Mouse (Mus musculus) thymus, adult 2 months (tissue): ENCODE results near the gene Jpt2.

Source experiments
- CTCF ChIP-seq: fragments of 200-500 bp; IDR thresholded peaks from 2 replicates; pipeline ENCODE4 v1.5.1; 2012; ENCODE audit warnings: mild to moderate bottlenecking, control low read depth, low read length, moderate library complexity, borderline replicate concordance; ENCODE audit not compliant: control insufficient read depth, poor library complexity, insufficient read depth; ENCODE audit errors: extremely low read depth
- POLR2A ChIP-seq: fragments of 200-500 bp; IDR thresholded peaks from 2 replicates; pipeline ENCODE4 v1.6.1; 2012; ENCODE audit warnings: mild to moderate bottlenecking, low read length, control low read depth, moderate library complexity; ENCODE audit not compliant: control insufficient read depth, poor library complexity, insufficient read depth; ENCODE audit errors: extremely low read depth

DNA sequence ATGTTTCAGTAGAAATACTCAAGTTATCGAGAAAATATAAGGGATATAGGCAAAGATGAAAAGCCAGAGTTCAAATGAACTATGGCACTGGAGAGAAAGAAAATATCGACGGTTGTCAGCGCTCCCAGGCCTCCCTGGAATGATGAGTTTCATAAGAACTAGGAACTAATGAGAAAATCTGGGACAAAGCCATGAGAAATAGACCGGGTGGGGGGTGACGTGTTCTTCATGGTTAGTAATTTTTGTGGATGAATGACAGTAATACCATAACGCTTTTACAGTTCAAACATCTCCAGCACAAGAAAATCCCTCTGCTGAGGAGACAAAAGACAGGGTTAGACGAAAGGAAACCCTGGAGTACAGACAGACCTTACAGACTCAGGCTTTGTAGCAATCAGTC lies 1.1 kb downstream of the Jpt2 start:
- no peak for TF ChIP-seq POLR2A
- no peak for TF ChIP-seq CTCF
